Mouse (Mus musculus): ENCODE results near the gene Kif4.

- TF ChIP-seq TAL1 (IDR thresholded peaks at IDR 0.05; ENCODE audit: low read length) = no peak
- no peak for TF ChIP-seq GATA1 (IDR thresholded peaks at IDR 0.05; ENCODE audit: low read length)
Measured at GRCm38 (mm10) chrX:100638477-100638876, 12.9 kb downstream of the Kif4 start.

Measured in erythroblast, embryonic 14.5 days (primary cell).